Mouse (Mus musculus): Measurements from ENCODE around the gene Arid4b.

GRCm38 (mm10) chr13:14075326-14075725, 12.3 kb downstream of the Arid4b start:
- TF ChIP-seq CTCF (IDR thresholded peaks at IDR 0.05; ENCODE audit: borderline replicate concordance, insufficient read depth, low read depth, low read length), result no peak
- TF ChIP-seq POLR2A (IDR thresholded peaks at IDR 0.05; ENCODE audit: borderline replicate concordance, insufficient read depth, low read length), result no peak

Measured in cerebellum, adult 2 months (tissue).